Mouse (Mus musculus): ENCODE results near the gene Pitpna.

The Pitpna gene

GRCm38 (mm10) chr11:75559870-75560504 lies 27.9 kb upstream of the Pitpna start:
- TF ChIP-seq GATA4 (IDR thresholded peaks at IDR 0.05; ENCODE audit: insufficient replicate concordance, low read length) = no peak

DNA sequence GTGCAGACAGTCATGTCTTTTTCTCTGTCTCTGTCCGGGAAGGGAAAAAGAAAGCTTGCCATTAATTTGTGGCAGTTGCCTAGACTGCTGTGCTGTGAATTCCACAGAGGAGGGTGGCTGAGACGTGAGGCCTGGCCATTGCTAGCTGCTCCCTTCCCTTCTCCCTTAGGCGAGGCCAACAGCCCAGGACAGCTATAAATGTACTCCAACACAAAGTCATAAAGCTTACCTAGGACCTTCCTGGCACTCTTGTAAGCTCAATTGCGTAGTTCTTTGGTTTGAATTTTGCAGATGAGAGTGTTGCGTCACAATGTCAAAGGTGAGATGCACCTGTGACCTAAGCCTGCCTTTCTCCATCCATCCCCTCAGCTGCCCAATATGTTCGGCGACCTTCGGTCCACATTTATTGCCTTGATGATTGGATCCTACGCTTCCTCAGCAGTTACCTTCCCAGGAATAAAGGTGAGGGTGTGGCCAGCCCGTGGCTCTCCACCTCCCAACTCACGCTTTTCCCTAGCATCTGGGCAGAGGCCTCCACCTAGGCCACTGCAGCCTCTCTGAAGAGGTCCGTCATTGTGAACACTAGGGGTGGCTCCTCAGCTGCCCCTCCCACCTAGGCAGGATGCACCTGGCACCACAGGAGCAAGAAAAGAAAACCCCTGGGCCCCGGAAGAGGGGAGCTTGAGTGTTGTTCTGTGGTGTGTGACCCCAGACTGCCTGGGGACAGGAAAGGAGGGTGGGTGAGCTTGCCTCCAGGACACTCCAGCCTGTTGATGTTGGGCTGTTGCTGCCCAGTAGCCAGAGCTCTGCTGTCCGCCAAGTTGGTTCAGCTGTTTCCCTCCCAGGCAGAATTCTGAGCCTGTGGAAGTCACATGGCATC lies 27.1 kb upstream of the Pitpna start:
- TF ChIP-seq GATA4 (IDR thresholded peaks at IDR 0.05; ENCODE audit: insufficient replicate concordance, low read length) = no peak

GRCm38 (mm10) chr11:75561410-75561791 lies 26.5 kb upstream of the Pitpna start:
- no peak for TF ChIP-seq GATA4 (IDR thresholded peaks at IDR 0.05; ENCODE audit: insufficient replicate concordance, low read length)

DNA sequence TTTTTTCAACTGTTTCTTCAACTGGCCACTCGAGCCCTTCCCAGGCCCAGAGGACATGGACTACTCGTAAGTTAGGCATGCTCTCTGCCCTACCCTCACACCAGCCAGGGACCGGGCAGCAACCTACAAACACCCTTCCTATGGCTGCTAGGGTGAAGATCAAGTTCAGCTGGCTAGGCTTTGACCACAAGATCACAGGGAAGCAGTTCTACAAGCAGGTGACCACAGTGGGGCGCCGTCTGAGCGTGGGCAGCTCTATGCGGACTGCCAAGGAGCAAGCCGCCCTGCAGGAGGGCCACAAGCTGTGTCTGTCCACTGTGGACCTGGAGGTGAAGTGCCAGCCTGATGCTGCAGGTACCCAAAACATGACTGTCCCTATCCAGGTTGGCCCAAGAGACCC lies 25.1 kb upstream of the Pitpna start:
- no peak for TF ChIP-seq GATA4 (IDR thresholded peaks at IDR 0.05; ENCODE audit: insufficient replicate concordance, low read length)

GRCm38 (mm10) chr11:75563851-75564548 lies 23.9 kb upstream of the Pitpna start:
- peak; percentile 86; the same call in 1 of the 2 replicates for TF ChIP-seq GATA4 (IDR thresholded peaks at IDR 0.05; ENCODE audit: insufficient replicate concordance, low read length)

DNA sequence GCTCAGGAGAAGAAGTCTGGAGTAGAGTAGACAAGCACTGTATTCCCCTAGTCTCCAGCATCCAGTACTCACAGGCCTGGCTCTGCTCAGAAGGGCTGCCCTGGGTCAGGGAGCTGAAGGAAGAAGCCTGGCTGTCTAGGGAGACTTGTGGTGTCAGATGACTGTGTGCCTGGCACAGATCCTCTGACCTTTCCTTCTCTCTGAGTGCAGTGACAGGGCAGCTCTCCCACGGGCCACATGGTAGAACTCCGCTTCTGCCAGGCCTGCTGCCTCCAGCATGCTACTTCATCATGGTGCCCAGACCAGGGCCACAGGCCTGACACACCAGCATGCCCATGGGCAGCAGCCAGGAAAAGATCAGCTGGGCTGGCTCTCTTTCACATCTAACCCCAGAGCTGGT lies 22.0 kb upstream of the Pitpna start:
- TF ChIP-seq GATA4 (IDR thresholded peaks at IDR 0.05; ENCODE audit: insufficient replicate concordance, low read length) = no peak

- TF ChIP-seq GATA4 (IDR thresholded peaks at IDR 0.05; ENCODE audit: insufficient replicate concordance, low read length) = no peak
Observed at GRCm38 (mm10) chr11:75566276-75567196, 21.4 kb upstream of the Pitpna start.

GRCm38 (mm10) chr11:75567346-75568114 lies 20.4 kb upstream of the Pitpna start:
- TF ChIP-seq GATA4 (IDR thresholded peaks at IDR 0.05; ENCODE audit: insufficient replicate concordance, low read length) = no peak

GRCm38 (mm10) chr11:75568115-75568511 lies 19.8 kb upstream of the Pitpna start:
- no peak for TF ChIP-seq GATA4 (IDR thresholded peaks at IDR 0.05; ENCODE audit: insufficient replicate concordance, low read length)

GRCm38 (mm10) chr11:75568962-75569361 lies 18.9 kb upstream of the Pitpna start:
- no peak for TF ChIP-seq GATA4 (IDR thresholded peaks at IDR 0.05; ENCODE audit: insufficient replicate concordance, low read length)

GRCm38 (mm10) chr11:75570375-75571125 lies 17.3 kb upstream of the Pitpna start:
- TF ChIP-seq GATA4 (IDR thresholded peaks at IDR 0.05; ENCODE audit: insufficient replicate concordance, low read length) = no peak

GRCm38 (mm10) chr11:75571126-75571990 lies 16.5 kb upstream of the Pitpna start:
- no peak for TF ChIP-seq GATA4 (IDR thresholded peaks at IDR 0.05; ENCODE audit: insufficient replicate concordance, low read length)

Data from liver, adult (tissue).